Mouse (Mus musculus) limb, embryonic 13.5 days (tissue): Measurements from ENCODE around the gene Rpl3. TPM values are rescaled to one million over a fixed set of nuclear protein-coding genes. Genes with fewer than 3 reads are reported as not detected.
A peak's percentile ranks its signal among the peaks of the same experiment; 100 is the strongest.
"Not testable (repeated sequence)": the region's sequence is repeated elsewhere in the genome, so short reads cannot be mapped to it uniquely, and the experiment has no call there.

Experiments
- ATAC-seq: fragments of 200-750 bp; cut with Nextera tagmentation; 2 replicates; pipeline ENCODE4 v1.8.0; 2017; ENCODE audit warnings: low read depth, moderate number of reproducible peaks, moderate TSS enrichment; ENCODE audit not compliant: low FRiP score
- H3K27ac ChIP-seq: fragments of 300-500 bp; sonication (generic); 2 replicates; pipeline ENCODE4 v1.5.1; 2015; ENCODE audit warnings: inconsistent platforms, mild to moderate bottlenecking, moderate library complexity
- H3K27me3 ChIP-seq: fragments of 300-500 bp; sonication (generic); 2 replicates; pipeline ENCODE4 v1.6.1; 2015; ENCODE audit warnings: mild to moderate bottlenecking, inconsistent platforms
- H3K36me3 ChIP-seq: fragments of 300-500 bp; sonication (generic); 2 replicates; pipeline ENCODE4 v1.6.1; 2015; ENCODE audit warnings: inconsistent platforms, mild to moderate bottlenecking, moderate library complexity
- H3K4me1 ChIP-seq: fragments of 300-500 bp; sonication (generic); 2 replicates; pipeline ENCODE4 v1.6.1; 2015; ENCODE audit warnings: inconsistent platforms
- H3K4me2 ChIP-seq: fragments of 300-500 bp; sonication (generic); replicated peaks from 2 replicates; pipeline ENCODE4 v1.6.1; 2015; ENCODE audit warnings: inconsistent platforms, mild to moderate bottlenecking, moderate library complexity
- H3K4me3 ChIP-seq: fragments of 300-500 bp; sonication (generic); 2 replicates; pipeline ENCODE4 v1.5.1; 2015; ENCODE audit warnings: moderate library complexity, mild to moderate bottlenecking, inconsistent platforms
- H3K9ac ChIP-seq: fragments of 300-500 bp; sonication (generic); 2 replicates; pipeline ENCODE4 v1.6.1; 2015; ENCODE audit warnings: mild to moderate bottlenecking, inconsistent platforms
- H3K9me3 ChIP-seq: fragments of 300-500 bp; sonication (generic); 2 replicates; pipeline ENCODE4 v1.6.1; 2016; ENCODE audit warnings: inconsistent platforms
- WGBS: fragments of 180-500 bp; shearing (Covaris S2); methylation state at CpG from one replicate; pipeline ENCODE4 v1.1.7; 2015; 5-methylcytosine and 5-hydroxymethylcytosine counted together
- polyA plus RNA-seq: library from polyadenylated mRNA; unstranded; fragments of >200 nt; fragmentation: Nextera tagmentation; extraction: Ambion mirVana; gene quantifications from 2 replicates; pipeline ENCODE4 v1.2.1, GENCODE M21; 2015

Rpl3 gene
- polyA plus RNA-seq, 1 experiment from 2014 or later = 1,057 TPM

DNA sequence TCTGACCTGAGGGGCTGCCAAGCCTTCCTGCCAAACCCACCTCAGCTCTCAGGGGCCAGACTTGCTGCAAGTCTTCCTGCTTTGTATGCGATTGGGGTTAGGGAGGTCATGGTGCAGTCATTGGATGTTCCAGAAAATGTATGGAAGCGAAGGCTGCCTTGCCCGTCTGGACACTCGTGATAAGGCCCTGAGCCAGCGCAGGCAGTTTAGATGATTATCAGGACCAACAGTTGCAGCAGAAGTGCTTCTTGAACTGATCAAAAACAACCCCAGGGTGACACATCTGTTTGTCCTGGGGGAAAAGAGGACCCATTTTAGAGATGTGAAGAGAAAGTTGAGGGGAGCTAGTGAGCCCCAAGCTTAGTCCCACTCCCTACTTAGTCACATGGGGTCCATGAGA is 39.0 kb upstream of the Rpl3 start:
- Histone ChIP-seq H3K27ac (no peak overlapping the region), H3K4me2 (no peak overlapping the region), H3K4me3 (no peak overlapping the region), H3K9me3 (no peaks in the 10 kb centered on the region), H3K4me1 (peaks cover 15% of the 10 kb centered on the region), H3K27me3 (no peaks in the 10 kb centered on the region), H3K9ac (no peak overlapping the region), H3K36me3 (0 out of 2 replicates have a peak, but pooled peaks cover 3% of the 10 kb centered on the region)
- ATAC-seq = no peak
- 83% methylated on average over 5 of the region's 5 CpGs for WGBS

DNA sequence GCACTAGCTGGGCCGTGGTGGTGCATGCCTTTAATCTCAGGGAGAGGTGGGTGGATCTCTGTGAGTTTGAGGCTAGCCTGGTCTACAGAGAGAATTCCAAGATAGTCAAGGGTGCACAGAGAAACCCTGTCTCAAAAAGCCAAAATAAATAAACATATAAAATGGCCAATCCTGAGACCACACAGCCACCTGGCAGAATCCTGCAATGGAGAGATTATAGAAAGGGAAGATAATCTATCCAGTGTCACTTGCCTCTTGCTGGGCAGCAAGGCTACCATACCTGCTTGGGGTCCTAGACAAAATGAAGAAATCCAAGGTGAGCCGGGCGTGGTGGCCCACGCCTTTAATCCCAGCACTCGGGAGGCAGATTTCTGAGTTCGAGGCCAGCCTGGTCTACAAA is 38.3 kb upstream of the Rpl3 start:
- H3K4me3 ChIP-seq = no peak overlapping the region
- H3K4me2 ChIP-seq = no peak overlapping the region
- no peak overlapping the region for H3K27ac ChIP-seq
- 87% methylated on average over 6 of the region's 6 CpGs for WGBS
- ATAC-seq = no peak
- no peaks in the 10 kb centered on the region for H3K9me3 ChIP-seq
- no peaks in the 10 kb centered on the region for H3K27me3 ChIP-seq
- H3K4me1 ChIP-seq = peaks cover 22% of the 10 kb centered on the region
- H3K9ac ChIP-seq = no peak overlapping the region
- 0 out of 2 replicates have a peak, but pooled peaks cover 3% of the 10 kb centered on the region for H3K36me3 ChIP-seq

DNA sequence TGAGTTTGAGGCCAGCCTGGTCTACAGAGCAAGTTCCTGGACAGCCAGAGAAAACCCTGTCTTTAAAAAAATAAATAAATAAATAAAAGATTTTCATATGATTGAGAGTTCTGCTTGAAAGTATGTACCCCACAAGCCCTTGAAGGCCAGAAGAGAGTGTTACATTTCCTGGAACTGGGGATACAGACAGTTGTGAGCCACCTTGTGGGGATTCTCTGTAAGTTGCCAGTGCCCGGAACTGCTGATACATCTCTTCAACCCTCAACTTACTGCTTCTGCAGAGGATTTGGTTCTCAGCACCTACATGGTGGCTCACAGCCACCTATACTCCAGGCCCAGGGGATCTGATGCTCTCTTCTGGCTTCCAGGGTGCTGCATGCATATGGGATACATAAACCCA is 35.5 kb upstream of the Rpl3 start:
- H3K36me3 ChIP-seq = no peaks in the 10 kb centered on the region
- no peak overlapping the region for H3K27ac ChIP-seq
- no peak overlapping the region for H3K4me3 ChIP-seq
- no peak for ATAC-seq
- peaks cover 11% of the 10 kb centered on the region; the same call in 1 of the 2 replicates for H3K4me1 ChIP-seq
- no peaks in the 10 kb centered on the region for H3K9me3 ChIP-seq
- 52% methylated on average over 1 of the region's 1 CpGs for WGBS
- H3K9ac ChIP-seq = no peak overlapping the region
- no peak overlapping the region for H3K4me2 ChIP-seq
- no peaks in the 10 kb centered on the region for H3K27me3 ChIP-seq

DNA sequence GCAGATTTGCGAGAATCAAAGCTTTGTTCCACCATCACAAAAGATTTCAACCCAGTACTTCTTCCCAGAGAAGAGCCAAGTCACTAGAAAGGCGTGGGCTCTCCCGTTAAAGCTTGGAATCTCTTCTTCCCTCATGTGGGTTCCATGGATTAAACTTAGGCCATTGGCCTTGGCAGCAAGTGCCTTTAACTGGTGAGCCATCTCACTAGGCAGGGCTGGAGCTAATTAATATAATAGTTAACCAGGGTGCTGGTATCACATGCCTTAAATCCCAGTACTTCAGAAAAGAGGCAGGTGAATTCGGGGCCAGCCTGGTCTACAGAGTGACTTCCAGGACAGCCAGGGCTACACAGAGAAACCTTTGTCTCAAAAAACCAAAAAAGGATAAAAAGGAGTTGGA is 33.0 kb upstream of the Rpl3 start:
- Histone ChIP-seq H3K9me3 (no peaks in the 10 kb centered on the region), H3K27ac (peak overlapping the region; percentile 58), H3K27me3 (no peaks in the 10 kb centered on the region), H3K9ac (no peak overlapping the region), H3K36me3 (no peaks in the 10 kb centered on the region), H3K4me1 (peaks cover 11% of the 10 kb centered on the region; the same call in 1 of the 2 replicates), H3K4me3 (no peak overlapping the region), H3K4me2 (no peak overlapping the region)
- no peak for ATAC-seq
- 82% methylated on average over 4 of the region's 4 CpGs for WGBS

DNA sequence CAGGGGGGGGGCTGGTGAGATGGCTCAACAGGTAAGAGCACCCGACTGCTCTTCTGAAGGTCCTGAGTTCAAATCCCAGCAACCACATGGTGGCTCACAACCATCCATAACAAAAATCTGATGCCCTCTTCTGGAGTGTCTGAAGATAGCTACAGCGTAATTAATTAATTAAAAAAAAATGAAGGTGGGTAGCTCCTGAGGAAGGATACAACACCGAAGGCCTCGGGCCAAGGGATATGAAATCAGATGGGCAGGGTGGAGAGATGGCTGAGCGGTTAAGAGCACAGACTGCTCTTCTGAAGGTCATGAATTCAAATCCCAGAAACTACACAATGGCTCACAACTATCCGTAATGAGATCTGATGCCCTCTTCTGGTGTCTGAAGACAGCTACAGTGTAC is 30.8 kb upstream of the Rpl3 start:
- not testable (repeated sequence) for H3K36me3 ChIP-seq, ATAC-seq, H3K27me3 ChIP-seq, H3K4me2 ChIP-seq, H3K27ac ChIP-seq, H3K4me3 ChIP-seq, H3K9me3 ChIP-seq, H3K9ac ChIP-seq
- WGBS = 88% methylated on average over 6 of the region's 6 CpGs
- H3K4me1 ChIP-seq = peaks cover 11% of the 10 kb centered on the region; the same call in 1 of the 2 replicates

DNA sequence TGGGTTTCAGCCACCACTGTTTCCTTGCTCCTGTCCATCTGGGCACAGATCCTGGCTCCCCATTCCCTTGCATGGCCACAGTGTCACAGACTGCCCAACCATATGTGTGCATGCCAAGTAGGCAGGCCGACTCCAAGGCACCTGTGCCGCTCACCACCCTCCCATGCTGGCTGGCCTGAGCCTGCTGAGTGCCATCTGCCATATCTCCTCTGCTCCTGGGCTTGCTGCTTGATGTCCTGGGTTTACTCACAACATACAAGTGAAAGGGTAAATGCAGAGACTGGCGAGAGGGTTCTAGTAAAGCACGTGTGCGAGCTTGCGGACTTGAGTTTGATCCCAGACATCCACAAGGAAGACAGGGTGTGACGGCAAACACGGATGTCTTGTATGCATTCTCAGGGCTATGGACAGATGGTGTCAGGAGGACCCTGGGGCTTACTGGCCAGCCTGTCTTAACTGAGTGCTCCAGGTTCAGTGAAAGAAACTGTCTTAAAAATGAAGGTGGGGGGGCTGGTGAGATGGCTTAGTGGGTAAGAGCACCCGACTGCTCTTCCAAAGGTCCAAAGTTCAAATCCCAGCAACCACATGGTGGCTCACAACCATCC is 30.2 kb upstream of the Rpl3 start:
- Histone ChIP-seq H3K4me2 (no peak overlapping the region), H3K27me3 (no peaks in the 10 kb centered on the region), H3K4me1 (peaks cover 11% of the 10 kb centered on the region; the same call in 1 of the 2 replicates), H3K4me3 (no peak overlapping the region), H3K9me3 (no peaks in the 10 kb centered on the region), H3K36me3 (no peaks in the 10 kb centered on the region), H3K27ac (no peak overlapping the region), H3K9ac (no peak overlapping the region)
- 92% methylated on average over 9 of the region's 9 CpGs for WGBS
- no peak for ATAC-seq

DNA sequence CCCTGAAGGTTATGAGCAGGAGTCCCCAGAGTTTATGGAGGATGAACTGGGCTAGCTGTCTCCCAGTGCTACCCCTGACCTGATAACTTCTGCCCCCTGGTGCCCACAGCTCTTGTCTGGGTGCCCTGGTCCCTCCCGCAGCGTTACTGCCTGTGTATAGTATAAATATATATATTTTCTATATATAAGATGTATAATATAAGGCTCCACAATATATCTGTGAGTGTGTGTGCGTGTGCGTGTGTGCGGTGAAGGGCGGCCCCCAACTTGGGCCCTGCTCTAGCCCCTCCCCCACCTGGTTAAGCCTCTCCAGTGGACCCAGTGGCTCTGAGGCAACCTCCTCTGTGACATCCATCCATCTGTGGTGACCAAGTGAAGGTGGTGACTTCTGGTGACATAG is 27.4 kb upstream of the Rpl3 start:
- Histone ChIP-seq H3K27me3 (no peaks in the 10 kb centered on the region), H3K9ac (no peak overlapping the region), H3K27ac (no peak overlapping the region), H3K9me3 (no peaks in the 10 kb centered on the region), H3K36me3 (no peaks in the 10 kb centered on the region), H3K4me2 (no peak overlapping the region), H3K4me3 (no peak overlapping the region), H3K4me1 (no peaks in the 10 kb centered on the region)
- ATAC-seq = no peak
- WGBS = 81% methylated on average over 6 of the region's 6 CpGs

DNA sequence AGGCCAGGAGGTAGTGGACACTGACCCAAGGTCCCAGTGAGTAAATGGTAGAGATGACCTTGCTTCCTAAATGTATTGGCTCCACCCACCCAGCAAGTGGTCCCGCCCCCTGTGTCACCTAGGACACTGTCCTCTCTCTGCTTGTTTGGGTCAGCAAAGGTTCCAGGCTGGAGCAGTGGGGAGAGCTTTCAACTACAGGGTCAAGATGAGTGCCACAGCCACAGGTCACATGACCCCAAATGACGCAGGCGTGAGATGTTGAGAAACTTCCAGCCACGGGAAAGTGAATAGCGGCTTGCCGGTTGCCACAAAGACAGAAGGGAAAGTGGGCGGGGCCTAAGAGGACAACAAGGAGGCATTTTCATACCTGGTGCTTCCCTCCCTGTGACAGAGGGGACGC is 25.5 kb upstream of the Rpl3 start:
- no peak; the same call in 1 of the 2 replicates for ATAC-seq
- no peak overlapping the region for H3K4me2 ChIP-seq
- H3K4me1 ChIP-seq = no peaks in the 10 kb centered on the region
- H3K36me3 ChIP-seq = no peaks in the 10 kb centered on the region
- no peak overlapping the region for H3K4me3 ChIP-seq
- H3K27me3 ChIP-seq = no peaks in the 10 kb centered on the region
- H3K9me3 ChIP-seq = 0 out of 2 replicates have a peak, but pooled peaks cover 5% of the 10 kb centered on the region
- 56% methylated on average over 8 of the region's 8 CpGs for WGBS
- H3K27ac ChIP-seq = no peak overlapping the region
- no peak overlapping the region for H3K9ac ChIP-seq

DNA sequence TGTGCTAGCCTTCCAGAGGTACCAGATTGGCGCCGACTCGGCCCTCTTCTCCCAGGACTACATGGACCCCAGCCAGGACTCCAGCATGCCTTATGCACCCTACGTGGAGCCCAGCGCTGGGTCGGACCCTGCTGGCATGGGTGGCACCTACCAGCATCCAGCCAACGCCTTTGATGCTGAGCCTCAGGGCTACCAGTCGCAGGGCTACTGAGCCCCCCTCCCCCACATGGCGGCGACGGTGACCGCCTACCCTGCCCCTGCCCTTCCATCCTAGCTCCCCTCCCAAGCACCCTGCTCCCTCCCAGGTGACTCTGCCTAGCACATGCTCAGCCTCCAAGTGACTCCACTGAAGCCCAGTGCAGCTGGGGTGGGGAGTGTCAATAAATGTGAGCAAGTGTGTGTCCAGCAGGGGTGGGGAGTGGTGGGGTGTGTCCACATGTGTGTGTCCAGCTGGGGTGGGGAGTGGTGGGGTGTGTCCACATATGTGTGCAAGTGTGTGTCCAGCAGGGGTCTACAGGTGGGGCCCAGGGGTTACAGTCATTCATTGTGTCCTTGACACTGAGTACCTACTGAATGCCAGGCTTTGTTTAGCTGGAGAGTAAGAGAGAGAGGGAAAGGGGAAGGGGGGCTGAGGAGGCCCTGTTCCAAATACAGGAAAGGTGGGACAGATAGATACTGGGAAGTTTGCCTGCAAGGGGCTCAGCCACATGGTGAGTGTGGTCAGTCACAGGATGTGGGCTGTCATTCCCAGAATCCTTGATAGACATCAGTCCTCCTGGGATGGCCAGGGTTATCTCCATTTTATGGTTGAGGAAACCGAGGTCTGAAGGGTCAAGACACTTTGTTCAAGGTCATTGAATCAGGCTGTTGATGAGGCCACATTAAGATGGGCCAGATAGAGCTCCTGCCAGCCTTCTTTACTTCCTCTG is 24.5 kb upstream of the Rpl3 start:
- Histone ChIP-seq H3K4me3 (no peak overlapping the region), H3K9me3 (0 out of 2 replicates have a peak, but pooled peaks cover 5% of the 10 kb centered on the region), H3K36me3 (no peaks in the 10 kb centered on the region), H3K27ac (no peak overlapping the region), H3K4me2 (peak overlapping the region; percentile 21), H3K27me3 (no peaks in the 10 kb centered on the region), H3K4me1 (no peaks in the 10 kb centered on the region), H3K9ac (no peak overlapping the region)
- 69% methylated on average over 13 of the region's 13 CpGs for WGBS
- ATAC-seq = no peak

DNA sequence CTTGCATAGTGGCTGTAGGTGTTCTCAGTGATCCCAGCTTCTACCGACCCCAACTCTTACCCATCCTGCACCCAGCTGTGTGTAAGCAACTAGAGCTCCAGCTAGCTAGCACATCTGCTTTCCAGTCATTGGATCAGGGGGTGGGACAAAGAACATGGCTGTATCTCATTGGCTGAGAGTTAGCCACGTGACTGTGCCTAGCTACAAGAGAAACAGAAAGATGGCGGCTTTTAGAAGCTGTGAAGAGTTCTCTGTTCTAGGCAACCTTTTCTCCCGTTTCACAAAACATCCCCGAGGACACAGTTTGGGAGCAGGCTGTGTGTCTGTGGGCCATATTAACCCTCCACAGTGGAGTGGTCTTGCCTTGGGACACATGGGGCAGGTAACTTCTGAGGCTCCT is 23.6 kb upstream of the Rpl3 start:
- H3K36me3 ChIP-seq = no peaks in the 10 kb centered on the region
- H3K4me1 ChIP-seq = no peaks in the 10 kb centered on the region
- no peak for ATAC-seq
- no peak overlapping the region for H3K27ac ChIP-seq
- no peak overlapping the region for H3K9ac ChIP-seq
- H3K9me3 ChIP-seq = 0 out of 2 replicates have a peak, but pooled peaks cover 5% of the 10 kb centered on the region
- H3K4me2 ChIP-seq = peak overlapping the region; percentile 21
- no peaks in the 10 kb centered on the region for H3K27me3 ChIP-seq
- WGBS = 62% methylated on average over 5 of the region's 5 CpGs
- 0 out of 2 replicates have a peak overlapping the region, but pooled peaks have one; percentile 7 for H3K4me3 ChIP-seq

DNA sequence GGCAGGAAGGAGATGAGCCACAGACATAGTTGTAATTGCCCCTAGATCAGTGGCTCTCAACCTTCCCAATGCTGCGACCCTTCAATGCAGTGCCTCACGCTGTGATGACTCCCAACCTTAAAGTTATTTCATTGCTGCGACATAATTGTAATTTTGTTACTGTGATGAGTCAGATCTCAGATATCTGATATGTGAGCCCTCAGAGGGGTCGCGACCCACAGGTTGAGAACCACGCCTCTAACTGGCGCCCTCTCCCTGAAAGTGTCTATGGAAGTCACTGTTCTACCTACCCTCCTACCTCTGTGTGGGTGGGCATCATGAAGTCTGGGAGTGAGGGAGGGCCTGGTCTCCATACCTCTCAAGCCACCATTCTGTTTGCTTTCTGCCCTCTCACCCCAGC is 22.7 kb upstream of the Rpl3 start:
- Histone ChIP-seq H3K27ac (no peak overlapping the region), H3K4me3 (no peak overlapping the region)

DNA sequence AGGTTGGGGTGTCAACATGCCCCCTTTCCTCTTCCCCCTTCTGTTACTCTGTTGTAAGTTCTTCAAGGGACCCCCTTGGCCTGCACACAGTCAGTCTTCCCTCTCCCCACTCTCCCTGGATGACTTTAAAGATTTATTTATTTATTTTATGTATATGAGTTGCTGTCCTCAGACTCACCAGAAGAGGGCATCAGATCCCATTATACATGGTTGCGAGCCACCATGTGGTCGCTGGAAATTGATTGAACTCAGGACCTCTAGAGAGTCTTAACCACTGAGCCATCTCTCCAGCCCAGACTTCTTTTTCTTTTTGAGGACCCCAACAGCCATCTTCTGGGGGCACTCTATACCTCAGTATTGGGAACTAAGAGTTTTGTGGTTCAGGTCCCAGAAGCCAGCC is 20.8 kb upstream of the Rpl3 start:
- no peaks in the 10 kb centered on the region for H3K36me3 ChIP-seq
- no peaks in the 10 kb centered on the region for H3K27me3 ChIP-seq
- H3K4me3 ChIP-seq = no peak overlapping the region
- ATAC-seq = no peak
- no peaks in the 10 kb centered on the region for H3K4me1 ChIP-seq
- 52% methylated on average over 2 of the region's 2 CpGs for WGBS
- H3K4me2 ChIP-seq = no peak overlapping the region
- H3K9ac ChIP-seq = no peak overlapping the region
- H3K27ac ChIP-seq = no peak overlapping the region
- 0 out of 2 replicates have a peak, but pooled peaks cover 5% of the 10 kb centered on the region for H3K9me3 ChIP-seq

More for the DNA sequence above, 22.7 kb upstream of the Rpl3 start:
- no peaks in the 10 kb centered on the region for H3K36me3 ChIP-seq
- H3K4me1 ChIP-seq = no peaks in the 10 kb centered on the region
- H3K4me2 ChIP-seq = no peak overlapping the region
- 0 out of 2 replicates have a peak, but pooled peaks cover 5% of the 10 kb centered on the region for H3K9me3 ChIP-seq
- ATAC-seq = no peak
- WGBS = 91% methylated on average over 7 of the region's 7 CpGs
- H3K9ac ChIP-seq = no peak overlapping the region
- H3K27me3 ChIP-seq = no peaks in the 10 kb centered on the region
